In the genomic region with DNA sequence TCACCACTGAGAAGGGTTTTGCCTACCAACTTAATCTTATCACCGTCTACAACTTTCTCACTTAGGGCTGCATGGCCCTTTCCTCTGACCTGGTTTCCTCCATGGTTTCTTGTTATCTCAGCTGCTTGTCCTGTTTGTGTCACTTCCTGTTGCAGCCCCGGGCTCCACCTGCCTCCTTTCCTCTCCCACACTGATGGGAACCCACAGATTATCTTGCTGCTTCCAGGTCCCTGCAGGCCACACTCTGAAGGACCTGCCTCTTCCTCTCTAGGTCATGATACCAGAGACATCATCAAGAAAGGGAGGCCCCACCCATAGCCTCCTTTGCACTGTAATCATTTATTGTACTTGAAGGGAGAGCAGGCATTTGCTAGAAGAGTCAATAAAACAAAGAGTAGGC, we compare ENCODE assay signal across 10 mouse cellular contexts.
DNase-seq lines count a peak whose midpoint lies in the region; ATAC-seq and TF ChIP-seq lines count a peak whose summit lies in the region.
"Had no signal": no experiment of that assay in that cellular context is flagged by ENCODE, and none has a peak within 500 bp of the region (broad histone marks: within the 10 kb centered on the region; RNA-seq: fewer than 3 reads in every experiment).

No protein-coding gene starts in this region.

- no peak overlapping the region for H3K27ac ChIP-seq in kidney, adult 2 months (ENCODE audit: insufficient read depth, low read depth, low read length)
- no peak overlapping the region for H3K27ac ChIP-seq in liver, embryonic 14.5 days
- H3K27ac ChIP-seq: embryonic facial prominence, embryonic 13.5 days; hindbrain, postnatal 0 days had no signal

- H3K4me1 ChIP-seq in kidney, adult 2 months (ENCODE audit: control insufficient read depth, insufficient read depth, low read length): peaks cover 6% of the 10 kb centered on the region
- 0 out of 4 replicates have a peak, but pooled peaks cover 0 to 1% of the 10 kb centered on the region in 2 experiments for H3K4me1 ChIP-seq in liver, embryonic 14.5 days (replicated peaks; ENCODE audit: control insufficient read depth in 2 of 2, insufficient read depth in 2 of 2, low read length in 1 of 2)
- H3K4me1 ChIP-seq: embryonic facial prominence, embryonic 13.5 days had no signal

- DNase-seq in adrenal gland, postnatal 14 days: peak; percentile 26
- DNase-seq in heart, adult 9 months (ENCODE audit: low spot score in 2 of 2): peak; percentile 57 to 81
- DNase-seq in kidney, adult 2 months: peak; percentile 60
- DNase-seq in liver, embryonic 14.5 days (ENCODE audit: low read depth in 3 of 3, low spot score in 3 of 3): peak in 1 of 3 experiments; percentile 2
- DNase-seq in retina, embryonic 14.5 days (ENCODE audit: low spot score): no peak
- DNase-seq in c-Kit-positive CD71-positive TER-119-positive erythroid progenitor cells, embryonic 14.5 days (ENCODE audit: low spot score): no peak
- DNase-seq in spleen, adult 18-20 months: no peak
- DNase-seq: cerebellum, adult 8-10 months had no signal

- H3K9me3 ChIP-seq in liver, embryonic 14.5 days (ENCODE audit: control insufficient read depth, low read length): no peaks in the 10 kb centered on the region
- H3K9me3 ChIP-seq: embryonic facial prominence, embryonic 13.5 days had no signal

- 31% methylated on average over 2 of the region's 2 CpGs for WGBS in kidney, adult 2 months
- 5% methylated on average over 2 of the region's 2 CpGs for WGBS in liver, embryonic 14.5 days (ENCODE audit: insufficient replicate concordance)

- no peak for TF ChIP-seq POLR2A in kidney, adult 2 months (IDR thresholded peaks at IDR 0.05; ENCODE audit: low read depth, low read length)

- H3K9ac ChIP-seq in liver, embryonic 14.5 days (replicated peaks): no peak overlapping the region
- H3K9ac ChIP-seq: embryonic facial prominence, embryonic 13.5 days had no signal

- H3K4me3 ChIP-seq in kidney, adult 2 months (ENCODE audit: insufficient read depth, low read depth, low read length): no peak overlapping the region
- H3K4me3 ChIP-seq in liver, embryonic 14.5 days (ENCODE audit: insufficient read depth in 1 of 2, low read depth in 2 of 2, low read length in 2 of 2): no peak overlapping the region
- H3K4me3 ChIP-seq: embryonic facial prominence, embryonic 13.5 days had no signal

- no peaks in the 10 kb centered on the region for H3K36me3 ChIP-seq in kidney, adult 2 months (ENCODE audit: control insufficient read depth, insufficient read depth, low read length)
- H3K36me3 ChIP-seq in liver, embryonic 14.5 days (replicated peaks; ENCODE audit: control insufficient read depth, insufficient read depth, low read depth): no peaks in the 10 kb centered on the region
- H3K36me3 ChIP-seq: embryonic facial prominence, embryonic 13.5 days had no signal

- ATAC-seq in liver, embryonic 14.5 days (ENCODE audit: insufficient read depth): 0 out of 2 replicates have a peak, but pooled peaks have one; percentile 18
- ATAC-seq: hindbrain, postnatal 0 days had no signal

- no peak overlapping the region for H3K4me2 ChIP-seq in liver, embryonic 14.5 days (ENCODE audit: low read depth)
- H3K4me2 ChIP-seq: embryonic facial prominence, embryonic 13.5 days had no signal

- TF ChIP-seq CTCF in kidney, adult 2 months (conservative IDR thresholded peaks at IDR 0.05; ENCODE audit: insufficient read depth, insufficient read length, low read depth, low read length): no peak
- TF ChIP-seq CTCF in liver, embryonic 14.5 days (IDR thresholded peaks at IDR 0.05; ENCODE audit: low read depth): no peak

- no peak for TF ChIP-seq EP300 in liver, embryonic 14.5 days (IDR thresholded peaks at IDR 0.05; ENCODE audit: low read depth)

- H3K27me3 ChIP-seq in kidney, adult 2 months (replicated peaks; ENCODE audit: control insufficient read depth, insufficient read depth, low read length): no peaks in the 10 kb centered on the region
- H3K27me3 ChIP-seq in liver, embryonic 14.5 days (ENCODE audit: control insufficient read depth, insufficient read depth, low read length): no peaks in the 10 kb centered on the region
- H3K27me3 ChIP-seq: embryonic facial prominence, embryonic 13.5 days had no signal

Comparison
In these comparisons a context has a peak if more than half of its experiments do, and no peak if none do; other contexts are left out.
1. DNase-seq: peak in adrenal gland, postnatal 14 days (single experiment), heart, adult 9 months (2 of 2) and kidney, adult 2 months (single experiment); none in retina, embryonic 14.5 days (single experiment), c-Kit-positive CD71-positive TER-119-positive erythroid progenitor cells, embryonic 14.5 days (single experiment) and spleen, adult 18-20 months (0 of 2).